In genomic region chr1:190911415-190912123, GRCm38 (mm10) we compare ENCODE assay signal across 8 mouse cellular contexts. TPM values are rescaled to one million over a fixed set of nuclear protein-coding genes. Genes with fewer than 3 reads are reported as not detected.
DNase-seq lines count a peak whose midpoint lies in the region; ATAC-seq and TF ChIP-seq lines count a peak whose summit lies in the region.

Rps6kc1 (minus strand) TSS chr1:190911770.

- H3K27ac ChIP-seq in forebrain, embryonic 12.5 days: peak within 1 kb of the TSS; percentile 56; the same call in 1 of the 2 replicates
- H3K27ac ChIP-seq in heart, postnatal 0 days (ENCODE audit: low read depth): peak within 1 kb of the TSS; percentile 28
- H3K27ac ChIP-seq in liver, embryonic 16.5 days (ENCODE audit: low read length): 0 out of 2 replicates have a peak within 1 kb of the TSS, but pooled peaks have one; percentile 5
- H3K27ac ChIP-seq in neural tube, embryonic 13.5 days (replicated peaks): peak within 1 kb of the TSS; percentile 87

- H3K4me1 ChIP-seq in E14TG2a.4 (replicated peaks; ENCODE audit: low read depth, low read length): peaks cover 30% of the 10 kb centered on the region
- H3K4me1 ChIP-seq in forebrain, embryonic 12.5 days: peaks cover 16% of the 10 kb centered on the region
- peaks cover 13% of the 10 kb centered on the region for H3K4me1 ChIP-seq in heart, postnatal 0 days (ENCODE audit: control insufficient read depth, insufficient read depth)
- H3K4me1 ChIP-seq in liver, embryonic 16.5 days (ENCODE audit: control insufficient read depth, low read depth, low read length): peaks cover 12% of the 10 kb centered on the region
- peaks cover 36% of the 10 kb centered on the region for H3K4me1 ChIP-seq in neural tube, embryonic 13.5 days (replicated peaks)

- peak; percentile 86 for DNase-seq in c-Kit-positive CD71-positive TER-119-positive erythroid progenitor cells, embryonic 14.5 days (ENCODE audit: low spot score)
- peak; percentile 60 for DNase-seq in heart, postnatal 0 days (ENCODE audit: low spot score)
- peak; percentile 89 to 93 for DNase-seq in kidney, postnatal 4 days
- DNase-seq in telencephalon, adult 2 months (ENCODE audit: low read depth, low spot score): peak; percentile 89

- H3K4me2 ChIP-seq in forebrain, embryonic 12.5 days: peak within 1 kb of the TSS; percentile 90
- peak within 1 kb of the TSS; percentile 84 for H3K4me2 ChIP-seq in heart, postnatal 0 days (ENCODE audit: low read depth, low read length)
- peak within 1 kb of the TSS; percentile 83 for H3K4me2 ChIP-seq in liver, embryonic 16.5 days (ENCODE audit: low read depth, low read length)
- peak within 1 kb of the TSS; percentile 90 for H3K4me2 ChIP-seq in neural tube, embryonic 13.5 days

- no peak for TF ChIP-seq EP300 in heart, postnatal 0 days (IDR thresholded peaks at IDR 0.05; ENCODE audit: low read depth)

- H3K4me3 ChIP-seq in E14TG2a.4 (replicated peaks; ENCODE audit: low read length): peak within 1 kb of the TSS; percentile 93
- H3K4me3 ChIP-seq in forebrain, embryonic 12.5 days (replicated peaks): peak within 1 kb of the TSS; percentile 81
- H3K4me3 ChIP-seq in heart, postnatal 0 days (ENCODE audit: low read depth, low read length): peak within 1 kb of the TSS; percentile 67
- peak within 1 kb of the TSS; percentile 77 for H3K4me3 ChIP-seq in liver, embryonic 16.5 days (ENCODE audit: low read depth, low read length)
- peak within 1 kb of the TSS; percentile 76 for H3K4me3 ChIP-seq in neural tube, embryonic 13.5 days

- H3K9ac ChIP-seq in forebrain, embryonic 12.5 days: peak within 1 kb of the TSS; percentile 87
- H3K9ac ChIP-seq in heart, postnatal 0 days (replicated peaks; ENCODE audit: low read depth, low read length): peak within 1 kb of the TSS; percentile 66
- peak within 1 kb of the TSS; percentile 76 for H3K9ac ChIP-seq in liver, embryonic 16.5 days (ENCODE audit: low read depth, low read length)
- peak within 1 kb of the TSS; percentile 93 for H3K9ac ChIP-seq in neural tube, embryonic 13.5 days

- under 1% methylated on average over 47 of the region's 47 CpGs for WGBS in forebrain, embryonic 12.5 days
- WGBS in heart, postnatal 0 days: under 1% methylated on average over 47 of the region's 47 CpGs
- WGBS in liver, embryonic 16.5 days (ENCODE audit: insufficient replicate concordance): under 1% methylated on average over 47 of the region's 47 CpGs
- under 1% methylated on average over 47 of the region's 47 CpGs for WGBS in neural tube, embryonic 13.5 days

- no peaks in the 10 kb centered on the region for H3K9me3 ChIP-seq in E14TG2a.4 (ENCODE audit: low read length)
- H3K9me3 ChIP-seq in forebrain, embryonic 12.5 days: no peaks in the 10 kb centered on the region
- no peaks in the 10 kb centered on the region for H3K9me3 ChIP-seq in heart, postnatal 0 days (replicated peaks; ENCODE audit: control insufficient read depth, low read length)
- no peaks in the 10 kb centered on the region for H3K9me3 ChIP-seq in liver, embryonic 16.5 days (replicated peaks; ENCODE audit: control insufficient read depth, low read length)
- H3K9me3 ChIP-seq in neural tube, embryonic 13.5 days: no peaks in the 10 kb centered on the region

- TF ChIP-seq CTCF in E14TG2a.4 (conservative IDR thresholded peaks at IDR 0.05; ENCODE audit: low read length): no peak
- no peak for TF ChIP-seq CTCF in heart, postnatal 0 days (IDR thresholded peaks at IDR 0.05; ENCODE audit: low read depth)

- no peaks in the 10 kb centered on the region for H3K27me3 ChIP-seq in E14TG2a.4 (ENCODE audit: insufficient read depth, low read length)
- no peaks in the 10 kb centered on the region for H3K27me3 ChIP-seq in forebrain, embryonic 12.5 days
- H3K27me3 ChIP-seq in heart, postnatal 0 days (ENCODE audit: control insufficient read depth, insufficient read depth, low read length): no peaks in the 10 kb centered on the region
- no peaks in the 10 kb centered on the region for H3K27me3 ChIP-seq in liver, embryonic 16.5 days (ENCODE audit: control insufficient read depth, insufficient read depth, low read depth, low read length)
- no peaks in the 10 kb centered on the region for H3K27me3 ChIP-seq in neural tube, embryonic 13.5 days

- no peaks in the 10 kb centered on the region for H3K36me3 ChIP-seq in E14TG2a.4 (ENCODE audit: insufficient read depth, low read length)
- H3K36me3 ChIP-seq in forebrain, embryonic 12.5 days (replicated peaks): no peaks in the 10 kb centered on the region
- no peaks in the 10 kb centered on the region for H3K36me3 ChIP-seq in heart, postnatal 0 days (replicated peaks; ENCODE audit: control insufficient read depth, insufficient read depth, low read length)
- H3K36me3 ChIP-seq in liver, embryonic 16.5 days (ENCODE audit: control insufficient read depth, insufficient read depth): no peaks in the 10 kb centered on the region
- no peaks in the 10 kb centered on the region for H3K36me3 ChIP-seq in neural tube, embryonic 13.5 days

- peak; percentile 94 for ATAC-seq in forebrain, embryonic 12.5 days (ENCODE audit: low FRiP score)
- peak; percentile 91 for ATAC-seq in heart, postnatal 0 days (ENCODE audit: insufficient read depth, low read depth)
- ATAC-seq in liver, embryonic 16.5 days (ENCODE audit: low read depth): peak; percentile 87
- peak; percentile 96 for ATAC-seq in neural tube, embryonic 13.5 days (ENCODE audit: low read depth)

RNA-seq across cellular contexts. Expression of gene Rps6kc1, which starts in this region (rescaled TPM):
- polyA plus RNA-seq in forebrain, embryonic 12.5 days (2016; fragmentation: Nextera tagmentation; extraction: Ambion mirVana): 22.5 and 25.5 TPM in 2 replicates
- 9.7 and 17.5 TPM in 2 replicates for total RNA-seq in heart, postnatal 0 days (2014; rRNA removed; ENCODE audit: low replicate concordance)
- 6.7 and 7.3 TPM in 2 replicates for polyA plus RNA-seq in heart, postnatal 0 days (2015; fragmentation: Nextera tagmentation; extraction: Ambion mirVana)
- 3.4 and 4.9 TPM in 2 replicates for polyA plus RNA-seq in liver, embryonic 16.5 days (2015; fragmentation: Nextera tagmentation; extraction: Ambion mirVana)
- polyA plus RNA-seq in neural tube, embryonic 13.5 days (2015; fragmentation: Nextera tagmentation; extraction: Ambion mirVana): 26.9 and 28.4 TPM in 2 replicates

Comparison
In these comparisons a context has a peak if more than half of its experiments do, and no peak if none do; other contexts are left out.
1. Peak in every context shown above with its lines: DNase-seq, ATAC-seq, H3K4me3 ChIP-seq and H3K27ac ChIP-seq.
2. H3K27ac ChIP-seq: peak in every context shown above with its lines; median percentile 87 in neural tube, embryonic 13.5 days; 56 in forebrain, embryonic 12.5 days; 28 in heart, postnatal 0 days; 5 in liver, embryonic 16.5 days.